Mouse (Mus musculus): Measurements from ENCODE around the gene Pou5f1. TPM values are rescaled to one million over a fixed set of nuclear protein-coding genes. Genes with fewer than 3 reads are reported as not detected.

The Pou5f1 gene
- polyA plus RNA-seq, 1 experiment: 102 TPM

GRCm38 (mm10) chr17:35516652-35517500 lies 11.1 kb downstream of the Pou5f1 start, which contains the start of the genes Tcf19 and Cchcr1:
Tcf19 (minus strand) TSS chr17:35516824.
Cchcr1 (plus strand) TSS chr17:35517100.
- TF ChIP-seq CTCF (IDR thresholded peaks at IDR 0.05; ENCODE audit: control insufficient read depth, insufficient read depth, low read length) (no peak), POLR2A (IDR thresholded peaks at IDR 0.05; ENCODE audit: borderline replicate concordance, control insufficient read depth, low read depth, low read length) (peak; percentile 38; the same call in 1 of the 2 replicates)
- Histone ChIP-seq H3K27ac (ENCODE audit: control insufficient read depth, insufficient read depth, low read depth, low read length, poor library complexity) (peak within 1 kb of the TSS; percentile 2; the same call in 1 of the 2 replicates), H3K4me3 (replicated peaks; ENCODE audit: control insufficient read depth, low read depth, low read length) (peak within 1 kb of the TSS; percentile 77), H3K4me1 (ENCODE audit: control insufficient read depth, insufficient read depth, low read length) (no peaks in the 10 kb centered on the region)
- WGBS: under 1% methylated on average over 67 of the region's 67 CpGs

- no peak overlapping the region for H3K27ac ChIP-seq (ENCODE audit: control insufficient read depth, insufficient read depth, low read depth, low read length, poor library complexity)
- TF ChIP-seq POLR2A (IDR thresholded peaks at IDR 0.05; ENCODE audit: borderline replicate concordance, control insufficient read depth, low read depth, low read length) (no peak), CTCF (IDR thresholded peaks at IDR 0.05; ENCODE audit: control insufficient read depth, insufficient read depth, low read length) (no peak)
- WGBS: 14% methylated on average over 12 of the region's 12 CpGs
- no peaks in the 10 kb centered on the region for H3K4me1 ChIP-seq (ENCODE audit: control insufficient read depth, insufficient read depth, low read length)
- peak overlapping the region; percentile 77 for H3K4me3 ChIP-seq (replicated peaks; ENCODE audit: control insufficient read depth, low read depth, low read length)
Measured at GRCm38 (mm10) chr17:35517526-35517925, 11.7 kb downstream of the Pou5f1 start.

GRCm38 (mm10) chr17:35524354-35524753 lies 18.5 kb downstream of the Pou5f1 start:
- 91% methylated on average over 9 of the region's 9 CpGs for WGBS
- Histone ChIP-seq H3K4me3 (replicated peaks; ENCODE audit: control insufficient read depth, low read depth, low read length) (no peak overlapping the region), H3K4me1 (ENCODE audit: control insufficient read depth, insufficient read depth, low read length) (no peaks in the 10 kb centered on the region), H3K27ac (ENCODE audit: control insufficient read depth, insufficient read depth, low read depth, low read length, poor library complexity) (no peak overlapping the region)
- TF ChIP-seq CTCF (IDR thresholded peaks at IDR 0.05; ENCODE audit: control insufficient read depth, insufficient read depth, low read length) (no peak), POLR2A (IDR thresholded peaks at IDR 0.05; ENCODE audit: borderline replicate concordance, control insufficient read depth, low read depth, low read length) (no peak)

- no peaks in the 10 kb centered on the region for H3K4me1 ChIP-seq (ENCODE audit: control insufficient read depth, insufficient read depth, low read length)
- TF ChIP-seq POLR2A (IDR thresholded peaks at IDR 0.05; ENCODE audit: borderline replicate concordance, control insufficient read depth, low read depth, low read length) (no peak), CTCF (IDR thresholded peaks at IDR 0.05; ENCODE audit: control insufficient read depth, insufficient read depth, low read length) (no peak)
- H3K4me3 ChIP-seq (replicated peaks; ENCODE audit: control insufficient read depth, low read depth, low read length): no peak overlapping the region
- no peak overlapping the region for H3K27ac ChIP-seq (ENCODE audit: control insufficient read depth, insufficient read depth, low read depth, low read length, poor library complexity)
- 40% methylated on average over 8 of the region's 8 CpGs for WGBS
Measured at GRCm38 (mm10) chr17:35526644-35527043, 20.8 kb downstream of the Pou5f1 start.

- no peak overlapping the region for H3K4me3 ChIP-seq (replicated peaks; ENCODE audit: control insufficient read depth, low read depth, low read length)
- 16% methylated on average over 3 of the region's 3 CpGs for WGBS
- no peaks in the 10 kb centered on the region for H3K4me1 ChIP-seq (ENCODE audit: control insufficient read depth, insufficient read depth, low read length)
- no peak for TF ChIP-seq CTCF (IDR thresholded peaks at IDR 0.05; ENCODE audit: control insufficient read depth, insufficient read depth, low read length)
- TF ChIP-seq POLR2A (IDR thresholded peaks at IDR 0.05; ENCODE audit: borderline replicate concordance, control insufficient read depth, low read depth, low read length): no peak
- H3K27ac ChIP-seq (ENCODE audit: control insufficient read depth, insufficient read depth, low read depth, low read length, poor library complexity): no peak overlapping the region
Measured at GRCm38 (mm10) chr17:35532360-35532759, 26.5 kb downstream of the Pou5f1 start.

GRCm38 (mm10) chr17:35532901-35533300 lies 27.1 kb downstream of the Pou5f1 start, which contains the start of gene Psors1c2:
Psors1c2 (plus strand) TSS chr17:35533201.
- 26% methylated on average over 7 of the region's 7 CpGs for WGBS
- Histone ChIP-seq H3K27ac (ENCODE audit: control insufficient read depth, insufficient read depth, low read depth, low read length, poor library complexity) (no peak within 1 kb of the TSS), H3K4me3 (replicated peaks; ENCODE audit: control insufficient read depth, low read depth, low read length) (no peak within 1 kb of the TSS), H3K4me1 (ENCODE audit: control insufficient read depth, insufficient read depth, low read length) (no peaks in the 10 kb centered on the region)
- TF ChIP-seq CTCF (IDR thresholded peaks at IDR 0.05; ENCODE audit: control insufficient read depth, insufficient read depth, low read length) (no peak), POLR2A (IDR thresholded peaks at IDR 0.05; ENCODE audit: borderline replicate concordance, control insufficient read depth, low read depth, low read length) (no peak)

GRCm38 (mm10) chr17:35534343-35534742 lies 28.5 kb downstream of the Pou5f1 start:
- Histone ChIP-seq H3K4me3 (replicated peaks; ENCODE audit: control insufficient read depth, low read depth, low read length) (no peak overlapping the region), H3K4me1 (ENCODE audit: control insufficient read depth, insufficient read depth, low read length) (no peaks in the 10 kb centered on the region), H3K27ac (ENCODE audit: control insufficient read depth, insufficient read depth, low read depth, low read length, poor library complexity) (no peak overlapping the region)
- peak; percentile 88 for TF ChIP-seq CTCF (IDR thresholded peaks at IDR 0.05; ENCODE audit: control insufficient read depth, insufficient read depth, low read length)
- no peak for TF ChIP-seq POLR2A (IDR thresholded peaks at IDR 0.05; ENCODE audit: borderline replicate concordance, control insufficient read depth, low read depth, low read length)
- WGBS: 7% methylated on average over 6 of the region's 6 CpGs

- no peak for TF ChIP-seq POLR2A (IDR thresholded peaks at IDR 0.05; ENCODE audit: borderline replicate concordance, control insufficient read depth, low read depth, low read length)
- no peak for TF ChIP-seq CTCF (IDR thresholded peaks at IDR 0.05; ENCODE audit: control insufficient read depth, insufficient read depth, low read length)
- WGBS: 73% methylated on average over 4 of the region's 4 CpGs
- H3K27ac ChIP-seq (ENCODE audit: control insufficient read depth, insufficient read depth, low read depth, low read length, poor library complexity): no peak overlapping the region
- H3K4me1 ChIP-seq (ENCODE audit: control insufficient read depth, insufficient read depth, low read length): no peaks in the 10 kb centered on the region
- no peak overlapping the region for H3K4me3 ChIP-seq (replicated peaks; ENCODE audit: control insufficient read depth, low read depth, low read length)
Measured at GRCm38 (mm10) chr17:35537421-35537820, 31.6 kb downstream of the Pou5f1 start.

All from bone marrow, adult 2 months (tissue).